13 mouse cellular contexts compared by ENCODE assay signal in genomic region chr4:98739753-98740152, GRCm38 (mm10). TPM values are rescaled to one million over a fixed set of nuclear protein-coding genes. Genes with fewer than 3 reads are reported as not detected.
DNase-seq lines count a peak whose midpoint lies in the region; ATAC-seq and TF ChIP-seq lines count a peak whose summit lies in the region.
"Had no signal": no experiment of that assay in that cellular context is flagged by ENCODE, and none has a peak within 500 bp of the region (broad histone marks: within the 10 kb centered on the region; RNA-seq: fewer than 3 reads in every experiment).

No protein-coding gene starts in this region.

- no peak for ATAC-seq in cerebellum, adult (ENCODE audit: insufficient number of reproducible peaks, low FRiP score, low TSS enrichment)

- TF ChIP-seq CTCF in layer of hippocampus, adult 2 months (conservative IDR thresholded peaks at IDR 0.05) = peak; percentile 83

- no peak overlapping the region for H3K4me3 ChIP-seq in layer of hippocampus, adult 2 months

- peak; percentile 43 to 53 for DNase-seq in cerebellum, postnatal 10 days
- DNase-seq in layer of hippocampus, adult 2 months (ENCODE audit: low spot score in 2 of 2) = peak in 1 of 2 experiments; percentile 21
- DNase-seq in layer of hippocampus, adult 11-12 months (ENCODE audit: low spot score) = no peak
- DNase-seq in NIH3T3 (ENCODE audit: low read depth) = peak; percentile 75
- DNase-seq in kidney, postnatal 14 days = peak; percentile 41
- DNase-seq in thymus, postnatal 14 days = no peak
- DNase-seq in adrenal gland, postnatal 10 days = no peak
- DNase-seq: adrenal gland, adult 8-10 months; heart, adult 11 months; right cerebral cortex, postnatal 4 days had no signal

- H3K27ac ChIP-seq in layer of hippocampus, adult 2 months = no peak overlapping the region

RNA-seq across cellular contexts. Expression of gene L1td1, which starts 13.2 kb away (rescaled TPM):
- total RNA-seq in layer of hippocampus, adult 2 months (2021) = not detected
- total RNA-seq in adrenal gland, postnatal 10 days (2021) = not detected
- total RNA-seq: common myeloid progenitor, adult 5-6 weeks; megakaryocyte-erythroid progenitor cell, adult 5-6 weeks had no signal

Comparison
In these comparisons a context has a peak if more than half of its experiments do, and no peak if none do; other contexts are left out.
1. DNase-seq: peak in cerebellum, postnatal 10 days (2 of 2), NIH3T3 (single experiment) and kidney, postnatal 14 days (single experiment); none in layer of hippocampus, adult 11-12 months (single experiment), thymus, postnatal 14 days (single experiment) and adrenal gland, postnatal 10 days (single experiment).